Mouse (Mus musculus) spleen, adult 2 months (tissue): ENCODE measurements around the gene Krt14.

Experiments
- CTCF ChIP-seq: fragments of 200-500 bp; IDR thresholded peaks from 2 replicates; pipeline ENCODE4 v1.5.1; 2011; ENCODE audit warnings: mild to moderate bottlenecking, inconsistent platforms; ENCODE audit not compliant: insufficient read depth, insufficient read length, insufficient replicate concordance; ENCODE audit errors: extremely low read depth
- POLR2A ChIP-seq: fragments of 200-500 bp; IDR thresholded peaks from 2 replicates; pipeline ENCODE4 v1.6.1; 2011; ENCODE audit warnings: low read depth, low read length, inconsistent platforms

DNA sequence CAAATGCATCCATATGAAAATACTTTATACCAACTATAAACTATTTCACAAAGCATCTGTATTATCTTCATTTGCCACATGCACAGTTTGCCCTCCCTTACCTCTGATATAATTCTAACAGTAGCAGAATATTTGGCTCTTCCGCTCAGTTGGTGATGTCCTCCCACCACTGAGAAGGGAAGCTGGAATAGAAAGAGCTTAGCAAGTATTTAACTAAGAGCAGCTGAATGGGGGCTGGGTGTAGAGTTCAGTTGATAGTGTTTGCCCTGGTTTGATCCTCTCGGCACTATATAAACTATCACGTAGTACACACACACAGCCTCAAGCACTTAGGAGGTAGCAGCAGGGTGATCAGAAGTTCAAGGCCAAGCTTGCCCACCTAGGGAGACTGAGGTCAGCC, 28.1 kb downstream of the Krt14 start:
- TF ChIP-seq CTCF (no peak), POLR2A (no peak)
